Mouse (Mus musculus) small intestine, adult 2 months (tissue): ENCODE results near the gene Fkbpl.

Experiments used
- CTCF ChIP-seq: fragments of 200-500 bp; IDR thresholded peaks from 2 replicates; pipeline ENCODE4 v1.5.1; 2012; ENCODE audit warnings: low read depth, mild to moderate bottlenecking, control low read depth, inconsistent platforms, low read length, moderate library complexity, mixed read lengths; ENCODE audit not compliant: insufficient replicate concordance, insufficient read length; ENCODE audit errors: extremely low read depth
- POLR2A ChIP-seq: fragments of 200-500 bp; IDR thresholded peaks from 2 replicates; pipeline ENCODE4 v1.6.1; 2012; ENCODE audit warnings: low read depth, mild to moderate bottlenecking, control low read depth, inconsistent platforms, low read length, moderate library complexity

GRCm38 (mm10) chr17:34685120-34686110 lies 40.9 kb downstream of the Fkbpl start:
- TF ChIP-seq CTCF (no peak), POLR2A (no peak)
